Mouse (Mus musculus) embryo, embryonic 10 days (tissue): ENCODE results near the gene Gmppa.

Source experiments
- DNase-seq: peaks from one replicate; pipeline ENCODE4 v3.0.0-alpha.2; 2015; ENCODE audit warnings: low spot score

Gene Gmppa

GRCm38 (mm10) chr1:75423780-75424390, 11.8 kb upstream of the Gmppa start:
- no peak for DNase-seq

GRCm38 (mm10) chr1:75425796-75426471, 9.8 kb upstream of the Gmppa start:
- peak; percentile 73 for DNase-seq

- no peak for DNase-seq
Measured at GRCm38 (mm10) chr1:75438782-75439181, 3.1 kb downstream of the Gmppa start.

GRCm38 (mm10) chr1:75440661-75441060, 4.9 kb downstream of the Gmppa start:
- no peak for DNase-seq

GRCm38 (mm10) chr1:75441471-75441996, 5.8 kb downstream of the Gmppa start:
- DNase-seq = no peak

GRCm38 (mm10) chr1:75442171-75442570, 6.4 kb downstream of the Gmppa start:
- DNase-seq = no peak

GRCm38 (mm10) chr1:75442811-75443210, 7.1 kb downstream of the Gmppa start:
- no peak for DNase-seq

- peak; percentile 44 for DNase-seq
Measured at GRCm38 (mm10) chr1:75443247-75444024, 7.7 kb downstream of the Gmppa start.

- DNase-seq = peak; percentile 62
Measured at GRCm38 (mm10) chr1:75444208-75444607, 8.5 kb downstream of the Gmppa start.

GRCm38 (mm10) chr1:75445141-75445701, 9.5 kb downstream of the Gmppa start:
- no peak for DNase-seq

- DNase-seq = peak; percentile 93
Measured at GRCm38 (mm10) chr1:75445751-75446611, 10.3 kb downstream of the Gmppa start.

- DNase-seq = peak; percentile 72
Measured at GRCm38 (mm10) chr1:75446656-75447055, 10.9 kb downstream of the Gmppa start.

- peak; percentile 53 for DNase-seq
Measured at GRCm38 (mm10) chr1:75447265-75448051, 11.7 kb downstream of the Gmppa start.

- no peak for DNase-seq
Measured at GRCm38 (mm10) chr1:75448052-75448431, 12.3 kb downstream of the Gmppa start.

- peak; percentile 73 for DNase-seq
Measured at GRCm38 (mm10) chr1:75448937-75449336, 13.2 kb downstream of the Gmppa start.

GRCm38 (mm10) chr1:75449377-75450135, 13.8 kb downstream of the Gmppa start:
- no peak for DNase-seq

GRCm38 (mm10) chr1:75450314-75451005, 14.7 kb downstream of the Gmppa start, which contains the start of gene Asic4:
Gene Asic4 (plus strand): TSS chr1:75450436.
- DNase-seq = peak; percentile 60

- DNase-seq = no peak
Measured at GRCm38 (mm10) chr1:75451900-75452299, 16.2 kb downstream of the Gmppa start.

GRCm38 (mm10) chr1:75455433-75455832, 19.7 kb downstream of the Gmppa start:
- no peak for DNase-seq
